Mouse (Mus musculus): ENCODE measurements around the gene 1600014C10Rik.

DNA sequence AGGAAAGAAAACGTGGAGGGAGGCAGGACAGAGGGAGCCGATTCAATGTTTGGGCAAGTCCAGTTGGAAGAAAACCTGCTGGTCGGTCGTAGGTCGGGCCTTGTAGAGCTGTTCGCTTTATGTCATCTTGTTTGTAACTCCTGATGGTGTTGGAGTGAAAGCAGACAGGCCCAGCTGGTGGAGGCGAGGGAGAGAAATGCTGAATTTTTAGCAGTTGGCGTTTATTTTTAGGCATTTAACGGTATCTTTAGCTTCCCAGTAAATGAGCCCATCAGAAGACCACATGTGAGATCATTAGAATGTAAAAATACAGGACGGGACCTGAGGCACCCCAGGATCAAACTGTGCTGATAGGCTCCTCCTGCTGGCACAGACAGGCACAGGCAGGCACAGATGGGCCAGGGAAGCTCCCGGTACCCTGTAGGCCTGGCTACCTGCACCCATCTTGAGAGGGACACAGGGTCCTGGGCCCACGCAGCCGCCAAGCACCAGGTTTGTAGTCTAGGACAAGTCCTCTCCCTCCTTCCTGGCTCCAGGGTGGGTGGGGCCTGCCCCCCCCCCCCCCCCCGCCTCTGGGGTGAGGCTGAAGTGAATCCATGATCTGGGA, 31.2 kb upstream of the 1600014C10Rik start:
- TF ChIP-seq GATA1 (IDR thresholded peaks at IDR 0.05; ENCODE audit: low read length), result no peak
- no peak for TF ChIP-seq TAL1 (IDR thresholded peaks at IDR 0.05; ENCODE audit: low read length)

Measured in erythroblast, embryonic 14.5 days (primary cell).